Mouse (Mus musculus) neural tube, embryonic 13.5 days (tissue): ENCODE measurements at regions not wholly inside any gene's neighbourhood (a gene's known extent, or its start where the extent isn't known, plus 50 kb on each side); places are given as distances from the start of the nearest gene placed in this dataset.
"Not testable (repeated sequence)": the region's sequence is repeated elsewhere in the genome, so short reads cannot be mapped to it uniquely, and the experiment has no call there.

Experiments
- ATAC-seq: fragments of 200-750 bp; cut with Nextera tagmentation; 2 replicates; pipeline ENCODE4 v1.8.0; 2017; ENCODE audit warnings: low read depth, mild to moderate bottlenecking, moderate TSS enrichment, moderate library complexity
- H3K27ac ChIP-seq: fragments of 300-500 bp; sonication (generic); replicated peaks from 2 replicates; pipeline ENCODE4 v1.5.1; 2015; ENCODE audit warnings: moderate library complexity, mild to moderate bottlenecking, inconsistent platforms
- H3K27me3 ChIP-seq: fragments of 300-500 bp; sonication (generic); 2 replicates; pipeline ENCODE4 v1.6.1; 2015; ENCODE audit warnings: mild to moderate bottlenecking, inconsistent platforms
- H3K36me3 ChIP-seq: fragments of 300-500 bp; sonication (generic); 2 replicates; pipeline ENCODE4 v1.6.1; 2015; ENCODE audit warnings: mild to moderate bottlenecking, inconsistent platforms
- H3K4me1 ChIP-seq: fragments of 300-500 bp; sonication (generic); replicated peaks from 2 replicates; pipeline ENCODE4 v1.6.1; 2015; ENCODE audit warnings: inconsistent platforms
- H3K4me2 ChIP-seq: fragments of 300-500 bp; sonication (generic); 2 replicates; pipeline ENCODE4 v1.6.1; 2015; ENCODE audit warnings: inconsistent platforms, mild to moderate bottlenecking, moderate library complexity
- H3K4me3 ChIP-seq: fragments of 300-500 bp; sonication (generic); 2 replicates; pipeline ENCODE4 v1.5.1; 2015; ENCODE audit warnings: mild to moderate bottlenecking, inconsistent platforms
- H3K9ac ChIP-seq: fragments of 300-500 bp; sonication (generic); 2 replicates; pipeline ENCODE4 v1.6.1; 2015; ENCODE audit warnings: moderate library complexity, mild to moderate bottlenecking, inconsistent platforms
- H3K9me3 ChIP-seq: fragments of 300-500 bp; sonication (generic); 2 replicates; pipeline ENCODE4 v1.6.1; 2016; ENCODE audit warnings: inconsistent platforms
- WGBS: fragments of 180-500 bp; shearing (Covaris S2); methylation state at CpG from one replicate; pipeline ENCODE4 v1.1.7; 2015; 5-methylcytosine and 5-hydroxymethylcytosine counted together

GRCm38 (mm10) chr17:13504365-13504764 is 150.0 kb downstream of the Tcp10c start:
- ATAC-seq: peak; percentile 56; the same call in 1 of the 2 replicates

GRCm38 (mm10) chr17:13504827-13505268 is 150.5 kb downstream of the Tcp10c start:
- H3K36me3 ChIP-seq, H3K9me3 ChIP-seq, H3K4me2 ChIP-seq, H3K4me1 ChIP-seq, H3K9ac ChIP-seq, H3K27me3 ChIP-seq, H3K4me3 ChIP-seq: not testable (repeated sequence)
- 17% methylated on average over 8 of the region's 9 CpGs for WGBS
- H3K27ac ChIP-seq: peak overlapping the region; percentile 85
- peak; percentile 95 for ATAC-seq

More at GRCm38 (mm10) chr17:13504365-13504764, 150.0 kb downstream of the Tcp10c start:
- not testable (repeated sequence) for H3K4me2 ChIP-seq, H3K36me3 ChIP-seq, H3K9ac ChIP-seq, H3K4me1 ChIP-seq, H3K4me3 ChIP-seq, H3K9me3 ChIP-seq, H3K27me3 ChIP-seq
- 49% methylated on average over 1 of the region's 1 CpGs for WGBS
- peak overlapping the region; percentile 75 for H3K27ac ChIP-seq

GRCm38 (mm10) chr17:13507397-13508063 is 153.2 kb downstream of the Tcp10c start:
- 63% methylated on average over 2 of the region's 3 CpGs for WGBS
- not testable (repeated sequence) for ATAC-seq, H3K9me3 ChIP-seq

GRCm38 (mm10) chr17:13519409-13520201 is 165.2 kb downstream of the Tcp10c start:
- H3K9ac ChIP-seq, H3K27me3 ChIP-seq, ATAC-seq, H3K27ac ChIP-seq, H3K4me3 ChIP-seq, H3K9me3 ChIP-seq, H3K4me1 ChIP-seq, H3K36me3 ChIP-seq, H3K4me2 ChIP-seq: not testable (repeated sequence)
- WGBS: 94% methylated on average over 5 of the region's 5 CpGs

More at GRCm38 (mm10) chr17:13507397-13508063, 153.2 kb downstream of the Tcp10c start:
- not testable (repeated sequence) for H3K9ac ChIP-seq, H3K27ac ChIP-seq, H3K36me3 ChIP-seq, H3K27me3 ChIP-seq, H3K4me1 ChIP-seq, H3K4me3 ChIP-seq, H3K4me2 ChIP-seq

- H3K9ac ChIP-seq, H3K4me2 ChIP-seq, H3K9me3 ChIP-seq, H3K4me1 ChIP-seq, H3K36me3 ChIP-seq, H3K4me3 ChIP-seq, H3K27ac ChIP-seq, ATAC-seq, H3K27me3 ChIP-seq: not testable (repeated sequence)
- 87% methylated on average over 5 of the region's 5 CpGs for WGBS
Measured at GRCm38 (mm10) chr17:13532579-13532978, 178.2 kb downstream of the Tcp10c start.

GRCm38 (mm10) chr17:13540446-13541241 is 186.3 kb downstream of the Tcp10c start:
- ATAC-seq: no peak
- H3K9me3 ChIP-seq: peaks cover 55% of the 10 kb centered on the region
- 82% methylated on average over 7 of the region's 7 CpGs for WGBS

GRCm38 (mm10) chr17:13541249-13541648 is 186.9 kb downstream of the Tcp10c start:
- Histone ChIP-seq H3K9me3 (peaks cover 56% of the 10 kb centered on the region), H3K27me3 (no peaks in the 10 kb centered on the region), H3K27ac (no peak overlapping the region), H3K36me3 (no peaks in the 10 kb centered on the region), H3K4me1 (no peaks in the 10 kb centered on the region), H3K4me3 (no peak overlapping the region), H3K4me2 (no peak overlapping the region), H3K9ac (no peak overlapping the region)
- 70% methylated on average over 12 of the region's 12 CpGs for WGBS
- no peak for ATAC-seq

More at GRCm38 (mm10) chr17:13540446-13541241, 186.3 kb downstream of the Tcp10c start:
- no peak overlapping the region for H3K4me2 ChIP-seq
- no peaks in the 10 kb centered on the region for H3K36me3 ChIP-seq
- H3K4me3 ChIP-seq: no peak overlapping the region
- no peaks in the 10 kb centered on the region for H3K27me3 ChIP-seq
- H3K4me1 ChIP-seq: no peaks in the 10 kb centered on the region
- H3K9ac ChIP-seq: no peak overlapping the region
- no peak overlapping the region for H3K27ac ChIP-seq

GRCm38 (mm10) chr17:13542261-13542660 is 187.9 kb downstream of the Tcp10c start:
- Histone ChIP-seq H3K27me3 (no peaks in the 10 kb centered on the region), H3K27ac (no peak overlapping the region), H3K36me3 (no peaks in the 10 kb centered on the region), H3K4me1 (no peaks in the 10 kb centered on the region), H3K4me2 (no peak overlapping the region), H3K9ac (no peak overlapping the region), H3K9me3 (peaks cover 65% of the 10 kb centered on the region), H3K4me3 (no peak overlapping the region)
- no peak for ATAC-seq

- no peaks in the 10 kb centered on the region for H3K27me3 ChIP-seq
- no peaks in the 10 kb centered on the region for H3K4me1 ChIP-seq
- 84% methylated on average over 10 of the region's 10 CpGs for WGBS
- no peak for ATAC-seq
- peaks cover 70% of the 10 kb centered on the region for H3K9me3 ChIP-seq
- no peak overlapping the region for H3K9ac ChIP-seq
- no peaks in the 10 kb centered on the region for H3K36me3 ChIP-seq
- no peak overlapping the region for H3K4me3 ChIP-seq
- no peak overlapping the region for H3K4me2 ChIP-seq
- H3K27ac ChIP-seq: no peak overlapping the region
Measured at GRCm38 (mm10) chr17:13542856-13543255, 188.5 kb downstream of the Tcp10c start.

- Histone ChIP-seq H3K27me3 (no peaks in the 10 kb centered on the region), H3K4me3 (no peak overlapping the region), H3K9ac (no peak overlapping the region), H3K36me3 (no peaks in the 10 kb centered on the region), H3K4me1 (no peaks in the 10 kb centered on the region), H3K27ac (no peak overlapping the region), H3K9me3 (peaks cover 84% of the 10 kb centered on the region), H3K4me2 (no peak overlapping the region)
- WGBS: 67% methylated on average over 2 of the region's 2 CpGs
- ATAC-seq: no peak
Measured at GRCm38 (mm10) chr17:13544036-13544795, 189.8 kb downstream of the Tcp10c start.

GRCm38 (mm10) chr17:13546249-13546648 is 191.9 kb downstream of the Tcp10c start:
- Histone ChIP-seq H3K4me2 (no peak overlapping the region), H3K4me1 (no peaks in the 10 kb centered on the region), H3K27me3 (no peaks in the 10 kb centered on the region), H3K27ac (no peak overlapping the region), H3K4me3 (no peak overlapping the region), H3K36me3 (no peaks in the 10 kb centered on the region), H3K9me3 (peaks cover 85% of the 10 kb centered on the region), H3K9ac (no peak overlapping the region)
- WGBS: 59% methylated on average over 3 of the region's 3 CpGs
- ATAC-seq: no peak
